Mouse (Mus musculus) thymus, postnatal 4 days (tissue): ENCODE measurements around the gene Eps15.

Experiments used
- DNase-seq: peaks from one replicate; pipeline ENCODE4 v3.0.0; 2021

Gene Eps15

GRCm38 (mm10) chr4:109279689-109280458, at the start of gene Eps15:
Gene Eps15, plus strand, starts transcription at chr4:109280268.
- DNase-seq, result peak; percentile 97

- no peak for DNase-seq
These were observed 45.9 kb upstream of the Eps15 start, which contains the start of gene Calr4 for GRCm38 (mm10) chr4:109234185-109234584. Gene Calr4, plus strand, starts transcription at chr4:109234485.

- DNase-seq, result no peak
These were observed 45.2 kb upstream of the Eps15 start for GRCm38 (mm10) chr4:109234806-109235350.

- no peak for DNase-seq
These were observed 43.7 kb upstream of the Eps15 start for GRCm38 (mm10) chr4:109236186-109236879.

- no peak for DNase-seq
These were observed 41.4 kb upstream of the Eps15 start for GRCm38 (mm10) chr4:109238428-109239268.

GRCm38 (mm10) chr4:109241221-109241620, 38.8 kb upstream of the Eps15 start:
- DNase-seq, result no peak

GRCm38 (mm10) chr4:109241934-109242333, 38.1 kb upstream of the Eps15 start:
- DNase-seq, result no peak

- no peak for DNase-seq
These were observed 35.6 kb upstream of the Eps15 start for GRCm38 (mm10) chr4:109244506-109244905.

GRCm38 (mm10) chr4:109245016-109245620, 35.0 kb upstream of the Eps15 start:
- no peak for DNase-seq

- peak; percentile 67 for DNase-seq
These were observed 28.5 kb upstream of the Eps15 start for GRCm38 (mm10) chr4:109251605-109252004.

GRCm38 (mm10) chr4:109252199-109252598, 27.9 kb upstream of the Eps15 start:
- no peak for DNase-seq

GRCm38 (mm10) chr4:109253664-109254151, 26.4 kb upstream of the Eps15 start:
- DNase-seq, result peak; percentile 32

GRCm38 (mm10) chr4:109254511-109254910, 25.6 kb upstream of the Eps15 start:
- DNase-seq, result no peak

- DNase-seq, result no peak
These were observed 24.7 kb upstream of the Eps15 start for GRCm38 (mm10) chr4:109255321-109255720.

- no peak for DNase-seq
These were observed 24.2 kb upstream of the Eps15 start for GRCm38 (mm10) chr4:109255727-109256417.

- peak; percentile 14 for DNase-seq
These were observed 23.3 kb upstream of the Eps15 start for GRCm38 (mm10) chr4:109256791-109257190.

- DNase-seq, result peak; percentile 18
These were observed 22.4 kb upstream of the Eps15 start for GRCm38 (mm10) chr4:109257639-109258038.

- DNase-seq, result no peak
These were observed 18.0 kb upstream of the Eps15 start for GRCm38 (mm10) chr4:109262068-109262467.

- DNase-seq, result no peak
These were observed 14.0 kb upstream of the Eps15 start for GRCm38 (mm10) chr4:109266056-109266455.

GRCm38 (mm10) chr4:109266744-109267143, 13.3 kb upstream of the Eps15 start:
- DNase-seq, result no peak

- DNase-seq, result no peak
These were observed 12.6 kb upstream of the Eps15 start for GRCm38 (mm10) chr4:109267452-109267851.

- no peak for DNase-seq
These were observed 11.2 kb upstream of the Eps15 start for GRCm38 (mm10) chr4:109268903-109269302.
